Mouse (Mus musculus) spleen, adult 2 months (tissue): Measurements from ENCODE around the gene Gm11020.
"Not testable (repeated sequence)": the region's sequence is repeated elsewhere in the genome, so short reads cannot be mapped to it uniquely, and the experiment has no call there.

Source experiments
- CTCF ChIP-seq: fragments of 200-500 bp; IDR thresholded peaks from 2 replicates; pipeline ENCODE4 v1.5.1; 2011; ENCODE audit warnings: mild to moderate bottlenecking, inconsistent platforms; ENCODE audit not compliant: insufficient read depth, insufficient read length, insufficient replicate concordance; ENCODE audit errors: extremely low read depth
- POLR2A ChIP-seq: fragments of 200-500 bp; IDR thresholded peaks from 2 replicates; pipeline ENCODE4 v1.6.1; 2011; ENCODE audit warnings: low read depth, low read length, inconsistent platforms

DNA sequence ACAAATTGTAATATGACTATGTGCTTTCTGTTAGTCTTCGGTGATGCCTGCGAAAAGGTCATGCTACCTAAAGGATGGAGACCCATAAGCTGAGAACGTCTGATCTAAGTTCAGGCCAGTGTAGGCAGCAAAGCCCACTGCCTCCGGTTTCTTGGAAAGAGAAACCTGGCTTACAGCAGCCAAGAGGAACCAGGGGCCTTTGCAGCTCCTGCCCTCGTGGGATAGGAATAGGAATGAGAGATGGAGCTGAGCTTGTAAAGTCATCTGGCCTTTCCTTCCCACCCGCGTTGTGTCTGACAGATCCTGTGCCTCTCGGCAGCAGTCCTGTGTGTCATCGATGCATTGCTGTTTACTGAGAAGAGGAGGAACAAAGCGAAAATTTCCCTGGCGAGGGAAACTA is at the start of gene Gm11020:
- not testable (repeated sequence) for TF ChIP-seq CTCF, POLR2A
